Mouse (Mus musculus) small intestine, adult 2 months (tissue): Measurements from ENCODE around the gene Olfr191.

Experiments
- CTCF ChIP-seq: fragments of 200-500 bp; IDR thresholded peaks from 2 replicates; pipeline ENCODE4 v1.5.1; 2012; ENCODE audit warnings: low read depth, mild to moderate bottlenecking, control low read depth, inconsistent platforms, low read length, moderate library complexity, mixed read lengths; ENCODE audit not compliant: insufficient replicate concordance, insufficient read length; ENCODE audit errors: extremely low read depth
- POLR2A ChIP-seq: fragments of 200-500 bp; IDR thresholded peaks from 2 replicates; pipeline ENCODE4 v1.6.1; 2012; ENCODE audit warnings: low read depth, mild to moderate bottlenecking, control low read depth, inconsistent platforms, low read length, moderate library complexity

DNA sequence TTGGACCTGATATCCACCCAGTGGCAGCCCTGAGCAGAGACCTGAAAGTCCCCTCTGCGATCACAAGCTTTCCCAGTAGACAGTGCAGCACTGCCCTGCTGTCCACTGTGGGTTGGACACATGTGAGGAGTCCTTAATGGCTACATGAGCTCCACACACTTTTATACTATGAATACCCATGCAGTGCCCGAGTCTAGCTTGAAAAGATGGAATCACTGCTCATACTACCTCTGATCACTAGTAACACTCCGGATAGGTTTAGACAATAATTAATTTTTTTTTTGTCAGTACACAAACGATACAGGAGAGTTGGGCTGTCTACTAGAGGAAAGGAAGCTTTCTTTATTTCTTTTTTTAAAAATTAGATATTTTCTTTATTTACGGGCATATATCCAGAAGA, 11.7 kb downstream of the Olfr191 start, which contains the start of gene Olfr190:
- TF ChIP-seq CTCF (no peak), POLR2A (no peak)
